Mouse (Mus musculus): ENCODE data around the gene Anpep. TPM values are rescaled to one million over a fixed set of nuclear protein-coding genes. Genes with fewer than 3 reads are reported as not detected.

Anpep gene
- 0.59 TPM for polyA plus RNA-seq (2014; fragmentation: Illumina TruSeq; extraction: RNeasy Lipid Tissue Mini Kit (QIAGEN cat#74804); ENCODE audit: low read depth, low replicate concordance)

DNA sequence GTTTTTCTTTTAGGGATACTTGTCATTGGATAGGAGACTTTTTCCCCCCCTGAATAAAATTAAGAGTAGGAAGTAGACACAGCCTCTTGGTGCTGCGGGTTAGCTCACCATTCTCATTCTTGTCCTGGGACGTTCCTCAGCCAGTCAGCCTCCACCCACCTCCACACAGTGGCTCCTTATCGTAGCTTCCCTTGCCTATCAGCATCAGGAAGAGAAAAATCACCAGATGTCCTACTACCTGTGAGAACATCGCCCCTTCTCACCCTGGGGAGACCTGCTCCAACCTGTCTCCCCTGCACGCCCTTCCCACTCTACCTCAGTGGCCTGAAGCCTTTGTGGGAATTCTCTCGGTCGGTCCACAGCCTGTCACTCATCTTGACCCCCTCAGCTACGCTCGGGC, at the start of gene Anpep:
Anpep (minus strand) TSS at position 249 of the 400 bp plus-strand sequence.

GRCm38 (mm10) chr7:79810611-79811506, 50.0 kb downstream of the Anpep start, which contains the start of gene Mesp2:
Mesp2 (plus strand) TSS chr7:79810727.

DNA sequence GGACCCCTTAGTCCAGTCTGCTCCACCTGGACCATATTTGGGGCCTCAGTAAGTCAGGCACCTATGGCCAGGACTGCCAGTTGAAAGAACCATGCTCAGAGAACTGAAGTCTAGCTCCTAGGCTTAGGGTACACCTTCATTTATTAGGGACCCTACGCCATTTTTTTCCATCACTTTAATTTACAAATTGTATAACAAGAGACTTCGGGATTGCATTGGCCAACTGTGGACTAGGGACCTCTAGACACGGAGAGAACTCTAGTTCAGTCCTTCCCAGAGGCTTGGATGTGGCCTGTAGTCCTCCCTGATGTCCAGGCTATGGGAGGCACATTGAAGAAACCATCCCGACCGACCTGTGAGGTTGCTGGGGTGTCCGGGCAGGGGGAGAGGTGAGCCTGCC, 67.2 kb downstream of the Anpep start, which contains the start of gene Mesp1:
Mesp1 (minus strand) TSS at position 101 of the 400 bp plus-strand sequence.

Other genes starting within 250 kb of the Anpep start
- 5.5 TPM for gene Rhcg, start 243.4 kb downstream of the Anpep start, polyA plus RNA-seq (2014; fragmentation: Illumina TruSeq; extraction: RNeasy Lipid Tissue Mini Kit (QIAGEN cat#74804); ENCODE audit: low read depth, low replicate concordance)
- 5.0 TPM for gene Ticrr, start 200.9 kb downstream of the Anpep start, polyA plus RNA-seq (2014; fragmentation: Illumina TruSeq; extraction: RNeasy Lipid Tissue Mini Kit (QIAGEN cat#74804); ENCODE audit: low read depth, low replicate concordance)
- gene Kif7, start 145.3 kb downstream of the Anpep start, polyA plus RNA-seq (2014; fragmentation: Illumina TruSeq; extraction: RNeasy Lipid Tissue Mini Kit (QIAGEN cat#74804); ENCODE audit: low read depth, low replicate concordance): 0.21 TPM
- 0.50 TPM for gene Plin1, start 128.2 kb downstream of the Anpep start, polyA plus RNA-seq (2014; fragmentation: Illumina TruSeq; extraction: RNeasy Lipid Tissue Mini Kit (QIAGEN cat#74804); ENCODE audit: low read depth, low replicate concordance)
- 22.0 TPM for gene Pex11a, start 117.9 kb downstream of the Anpep start, polyA plus RNA-seq (2014; fragmentation: Illumina TruSeq; extraction: RNeasy Lipid Tissue Mini Kit (QIAGEN cat#74804); ENCODE audit: low read depth, low replicate concordance)
- 62.7 TPM for gene Wdr93, start 117.9 kb downstream of the Anpep start, polyA plus RNA-seq (2014; fragmentation: Illumina TruSeq; extraction: RNeasy Lipid Tissue Mini Kit (QIAGEN cat#74804); ENCODE audit: low read depth, low replicate concordance)
- 0.77 TPM for gene Mesp1, start 67.3 kb downstream of the Anpep start, polyA plus RNA-seq (2014; fragmentation: Illumina TruSeq; extraction: RNeasy Lipid Tissue Mini Kit (QIAGEN cat#74804); ENCODE audit: low read depth, low replicate concordance)
- gene Mesp2, start 50.3 kb downstream of the Anpep start, polyA plus RNA-seq (2014; fragmentation: Illumina TruSeq; extraction: RNeasy Lipid Tissue Mini Kit (QIAGEN cat#74804); ENCODE audit: low read depth, low replicate concordance): 1.9 TPM
- 17.2 TPM for gene Ap3s2, start 59.6 kb upstream of the Anpep start, polyA plus RNA-seq (2014; fragmentation: Illumina TruSeq; extraction: RNeasy Lipid Tissue Mini Kit (QIAGEN cat#74804); ENCODE audit: low read depth, low replicate concordance)
- gene Arpin, start 74.3 kb upstream of the Anpep start, polyA plus RNA-seq (2014; fragmentation: Illumina TruSeq; extraction: RNeasy Lipid Tissue Mini Kit (QIAGEN cat#74804); ENCODE audit: low read depth, low replicate concordance): 0.80 TPM
- gene Zfp710, start 163.8 kb upstream of the Anpep start, polyA plus RNA-seq (2014; fragmentation: Illumina TruSeq; extraction: RNeasy Lipid Tissue Mini Kit (QIAGEN cat#74804); ENCODE audit: low read depth, low replicate concordance): 0.24 TPM